Mouse (Mus musculus): ENCODE data around the gene Rapgef4.

DNA sequence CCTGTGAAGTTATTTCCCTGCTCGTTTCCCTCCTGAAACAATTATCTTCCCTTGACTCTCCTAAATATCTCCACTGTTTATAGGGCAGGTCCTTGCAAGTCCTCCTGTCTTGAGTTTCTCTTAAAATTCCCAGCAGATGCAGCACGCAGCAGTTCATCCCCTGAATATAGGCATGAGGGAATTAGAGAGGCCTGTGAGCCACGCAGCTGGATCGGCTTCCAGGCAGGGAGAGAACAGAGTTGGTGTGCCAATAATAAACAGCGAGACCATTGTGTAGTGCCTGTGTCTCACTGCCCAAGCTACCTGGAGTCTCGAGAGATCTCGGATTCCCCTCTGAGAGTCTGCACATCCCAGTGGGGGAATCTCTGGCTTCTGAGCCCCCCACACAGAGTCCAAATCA, 259.0 kb downstream of the Rapgef4 start:
- no peak for TF ChIP-seq TAL1 (conservative IDR thresholded peaks at IDR 0.05; ENCODE audit: low read depth, low read length)
- no peak for TF ChIP-seq CTCF (IDR thresholded peaks at IDR 0.05; ENCODE audit: low read depth, low read length)
- TF ChIP-seq GATA2 (IDR thresholded peaks at IDR 0.05; ENCODE audit: borderline replicate concordance, low read depth, low read length) = no peak
- TF ChIP-seq GATA1 (IDR thresholded peaks at IDR 0.05; ENCODE audit: borderline replicate concordance, low read length) = no peak
